Mouse (Mus musculus): Measurements from ENCODE around the gene Myo16.

The Myo16 gene

DNA sequence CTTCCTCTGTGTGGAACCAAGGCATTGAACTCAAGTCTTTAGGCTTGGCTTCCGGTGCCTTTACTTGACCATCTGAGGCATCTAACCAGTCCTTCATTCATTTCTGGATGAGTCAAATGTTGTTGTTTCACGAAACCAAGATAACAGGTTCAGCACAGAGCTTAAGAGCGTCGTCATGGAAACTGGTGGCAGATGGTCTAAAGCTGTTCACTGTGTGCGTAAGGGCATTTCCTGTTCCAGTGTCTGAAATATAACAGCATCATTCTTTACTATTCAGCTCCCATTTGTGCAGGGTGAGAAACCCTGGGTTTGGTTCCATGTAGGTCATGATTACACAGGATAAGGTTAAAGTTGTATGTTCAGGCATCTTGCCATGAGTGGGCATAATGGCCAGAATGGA is 372.9 kb downstream of the Myo16 start:
- in situ Hi-C loops (cut with MboI; ENCODE audit: low sequenced_read_pairs): no loop called here

DNA sequence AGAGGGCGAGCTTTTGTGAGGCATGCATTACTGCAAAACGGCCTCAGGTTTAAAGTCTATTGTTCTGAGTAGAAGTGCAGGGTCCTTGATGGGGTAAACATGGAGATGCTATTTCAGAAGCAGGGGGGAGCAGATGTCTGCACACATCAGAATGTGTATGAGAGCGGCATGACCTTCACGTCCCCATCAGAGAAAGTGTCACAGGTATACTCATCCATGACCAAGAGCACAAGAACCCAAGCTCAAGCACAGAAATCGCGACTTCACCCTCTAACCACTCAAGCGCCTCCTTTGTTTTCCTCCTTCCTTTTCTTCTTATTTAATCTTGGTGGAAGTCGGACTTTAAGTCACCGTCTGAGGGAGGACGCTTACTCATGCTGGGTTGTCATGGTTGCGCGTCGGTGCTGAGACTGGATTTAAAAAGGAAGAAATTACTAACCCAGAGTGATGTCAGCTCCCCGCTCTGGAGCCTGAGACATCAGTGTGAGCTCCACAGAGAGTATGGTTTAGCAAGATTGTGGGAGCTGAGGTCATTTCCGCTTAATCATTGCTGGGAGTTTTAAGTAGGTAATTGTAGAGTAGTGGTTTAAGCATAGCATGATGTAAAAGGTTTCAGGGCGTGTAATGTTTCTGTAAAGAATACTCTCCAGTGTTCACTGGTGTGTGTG is 381.0 kb downstream of the Myo16 start:
- in situ Hi-C loops (cut with MboI; ENCODE audit: low sequenced_read_pairs): no loop called here

DNA sequence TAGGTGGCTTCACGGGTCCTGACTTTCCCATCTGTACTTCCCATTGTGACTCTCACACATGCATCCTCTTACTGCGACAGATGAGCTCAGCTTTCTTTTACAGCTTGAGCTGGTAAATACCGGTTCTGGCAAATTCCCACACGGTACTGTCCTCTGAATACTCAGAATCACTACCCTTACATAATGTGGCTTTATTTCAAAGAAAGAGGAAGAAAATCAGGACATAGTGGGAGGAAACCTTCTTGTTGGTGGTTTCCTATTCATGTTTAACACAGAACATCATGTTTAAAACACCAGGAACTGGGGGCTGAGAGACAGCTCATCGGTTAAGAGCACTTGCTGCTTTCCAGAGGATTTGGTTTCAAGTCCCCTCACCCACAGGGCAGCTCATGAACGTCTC is 384.6 kb downstream of the Myo16 start:
- in situ Hi-C loops (cut with MboI; ENCODE audit: low sequenced_read_pairs): no loop called here

DNA sequence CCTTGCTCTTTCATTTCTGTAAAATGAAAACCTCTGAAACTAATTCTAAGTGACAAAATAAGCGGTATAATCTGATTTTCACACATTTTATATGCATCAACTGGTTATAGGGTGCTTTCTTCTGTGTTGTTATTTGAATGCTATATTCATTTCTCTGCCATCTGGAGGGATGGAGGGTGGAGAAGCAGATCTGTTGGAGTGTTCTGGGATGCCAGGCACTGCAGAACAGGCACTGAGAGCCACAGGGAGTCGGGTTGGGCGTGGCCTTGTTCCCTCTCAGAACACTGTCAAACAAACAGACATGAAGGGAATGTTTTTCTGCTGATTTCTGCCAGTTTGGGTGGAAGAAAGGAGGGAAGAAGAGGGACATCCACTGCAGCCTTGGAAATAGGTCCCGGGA is 386.0 kb downstream of the Myo16 start:
- in situ Hi-C loops (cut with MboI; ENCODE audit: low sequenced_read_pairs): no loop called here

DNA sequence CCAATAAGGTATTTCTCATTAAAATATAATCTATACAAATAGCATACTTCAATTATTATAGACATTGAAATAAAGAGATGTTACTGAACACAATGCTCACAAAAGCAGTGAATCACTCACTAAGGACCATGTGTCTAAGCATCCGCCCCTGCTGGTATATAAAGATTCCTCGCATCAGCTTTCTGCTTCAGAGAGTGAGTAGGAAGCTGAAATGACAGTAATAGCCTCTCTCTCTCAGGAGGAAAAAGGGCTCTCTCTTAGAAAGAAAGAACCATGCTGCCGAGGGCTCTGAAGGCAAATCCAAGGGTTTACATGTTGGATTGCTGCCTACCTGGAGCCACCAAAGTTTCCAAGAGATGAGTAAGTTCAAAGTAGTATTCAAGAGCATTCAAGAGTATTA is 392.2 kb downstream of the Myo16 start:
- in situ Hi-C loops (cut with MboI; ENCODE audit: low sequenced_read_pairs): no loop called here

DNA sequence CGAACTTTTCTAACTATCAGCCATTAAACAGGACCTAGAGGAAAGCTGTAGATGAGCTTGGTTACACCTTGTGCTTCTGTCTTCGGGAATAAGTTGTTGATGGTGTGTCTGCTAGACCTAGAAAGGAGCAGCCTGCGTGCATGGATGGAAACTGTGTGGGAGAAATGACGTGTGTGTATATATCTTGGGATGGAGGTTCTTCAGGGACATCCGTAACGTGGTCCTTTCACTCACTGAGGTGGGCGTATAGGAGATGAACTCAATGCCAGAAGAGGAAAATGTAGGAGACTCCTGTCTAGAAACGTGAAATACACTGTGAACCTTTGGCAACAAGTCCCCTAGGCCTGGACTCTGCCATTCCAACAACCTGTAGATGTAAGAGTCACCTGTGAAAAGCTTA is 392.8 kb downstream of the Myo16 start:
- in situ Hi-C loops (cut with MboI; ENCODE audit: low sequenced_read_pairs): no loop called here

DNA sequence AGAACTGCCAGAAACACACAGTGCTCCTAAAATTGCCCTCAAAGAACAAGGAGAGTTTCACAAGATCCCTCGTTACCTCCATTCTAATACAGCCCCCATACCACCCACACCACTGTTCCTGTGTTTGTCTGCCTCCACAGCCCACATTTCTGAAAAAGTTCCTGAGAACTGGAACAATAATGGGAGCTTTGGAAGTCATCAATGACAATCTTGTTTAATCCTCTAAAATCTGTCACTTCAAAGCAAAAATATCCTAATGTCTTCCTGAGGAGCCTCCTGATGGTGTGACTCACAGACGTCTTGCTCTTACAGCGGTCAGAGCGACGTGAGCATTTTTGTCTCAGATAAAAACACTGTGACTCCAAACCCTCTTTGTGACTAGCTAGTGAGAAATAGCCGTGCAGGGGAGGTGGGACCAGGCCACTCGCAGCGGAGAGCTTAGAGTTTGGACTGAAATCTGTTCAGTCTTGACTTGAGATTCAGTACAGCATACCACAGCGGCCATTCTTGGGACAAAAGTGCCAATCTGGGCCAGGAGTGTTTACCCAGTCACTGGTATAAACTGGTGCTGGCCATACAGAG is 394.4 kb downstream of the Myo16 start:
- in situ Hi-C loops (cut with MboI; ENCODE audit: low sequenced_read_pairs): no loop called here

DNA sequence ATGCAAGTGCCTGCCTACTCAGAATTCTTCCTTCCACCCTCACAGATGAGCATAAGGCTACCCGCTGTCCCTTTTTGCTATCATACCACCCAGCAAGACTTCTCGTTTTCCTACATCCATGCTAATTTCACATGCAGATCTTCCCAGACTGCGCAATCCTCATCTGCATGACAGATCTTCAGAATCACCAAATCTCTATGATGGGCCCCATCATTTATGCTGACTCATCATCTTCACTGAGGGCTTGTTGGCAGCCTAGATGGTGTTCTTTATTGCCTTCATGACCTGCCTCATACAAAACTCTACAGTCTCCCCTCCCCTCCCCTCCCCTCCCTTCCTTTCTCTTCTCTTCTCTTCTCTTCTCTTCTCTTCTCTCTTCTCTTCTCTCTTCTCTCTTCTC is 395.7 kb downstream of the Myo16 start:
- in situ Hi-C loops (cut with MboI; ENCODE audit: low sequenced_read_pairs): no loop called here

DNA sequence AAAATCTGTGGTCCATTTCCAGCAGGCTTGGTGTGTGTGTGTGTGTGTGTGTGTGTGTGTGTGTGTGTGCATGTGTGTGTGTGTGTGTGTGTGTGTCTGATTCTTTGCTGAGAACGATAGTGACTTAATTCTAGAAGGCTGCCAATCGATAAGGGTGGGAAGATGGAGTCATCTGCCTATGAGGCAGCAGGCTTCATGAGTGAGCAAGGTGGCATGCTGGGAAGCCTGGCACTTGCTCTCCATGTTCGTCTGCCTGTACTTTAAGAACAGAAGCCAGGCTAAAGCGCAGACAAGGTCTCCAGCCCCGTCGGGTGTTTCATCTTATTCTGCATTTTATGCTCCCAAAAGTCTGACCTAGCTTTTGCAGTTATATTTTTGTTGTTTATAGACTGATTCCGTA is 404.2 kb downstream of the Myo16 start:
- in situ Hi-C loops (cut with MboI; ENCODE audit: low sequenced_read_pairs): no loop called here

DNA sequence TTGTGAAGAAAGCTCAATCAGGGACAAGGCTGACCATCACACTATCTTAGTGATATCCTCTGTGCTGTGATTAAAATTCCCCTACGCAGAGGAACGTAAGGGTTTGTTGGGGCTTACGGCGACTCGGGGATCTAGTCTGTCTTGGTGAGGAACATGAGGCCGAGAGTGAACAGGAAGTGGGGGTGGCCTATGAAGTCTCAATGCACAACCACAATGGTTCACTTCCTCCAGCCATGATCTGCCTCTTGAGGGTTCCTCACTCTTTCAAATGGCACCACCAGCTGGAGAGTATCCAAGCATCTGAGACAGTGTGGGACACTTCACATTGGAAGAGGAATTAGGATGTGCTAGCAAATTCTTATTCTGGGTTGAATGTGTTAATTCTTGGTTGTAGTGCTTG is 405.8 kb downstream of the Myo16 start:
- in situ Hi-C loops (cut with MboI; ENCODE audit: low sequenced_read_pairs): no loop called here

DNA sequence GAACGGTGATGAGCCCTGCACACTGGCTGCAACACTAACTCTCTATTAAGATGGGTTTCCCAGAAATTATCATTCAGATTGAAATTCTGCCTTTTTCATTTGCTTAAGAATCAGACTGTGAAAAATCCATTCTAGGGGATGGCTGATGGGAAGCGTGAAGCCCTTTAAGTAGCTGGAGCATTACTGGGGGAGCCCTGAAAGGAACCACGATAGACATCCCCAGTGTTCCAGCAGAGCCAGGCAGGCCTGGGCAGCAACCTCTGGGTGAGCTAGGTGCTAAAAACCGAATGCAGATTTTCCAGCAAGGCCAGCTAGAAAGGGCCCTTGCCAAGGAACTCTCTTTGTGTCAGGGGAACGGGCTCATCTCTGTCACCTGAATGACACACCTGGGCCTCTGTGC is 407.9 kb downstream of the Myo16 start:
- in situ Hi-C loops (cut with MboI; ENCODE audit: low sequenced_read_pairs): no loop called here

DNA sequence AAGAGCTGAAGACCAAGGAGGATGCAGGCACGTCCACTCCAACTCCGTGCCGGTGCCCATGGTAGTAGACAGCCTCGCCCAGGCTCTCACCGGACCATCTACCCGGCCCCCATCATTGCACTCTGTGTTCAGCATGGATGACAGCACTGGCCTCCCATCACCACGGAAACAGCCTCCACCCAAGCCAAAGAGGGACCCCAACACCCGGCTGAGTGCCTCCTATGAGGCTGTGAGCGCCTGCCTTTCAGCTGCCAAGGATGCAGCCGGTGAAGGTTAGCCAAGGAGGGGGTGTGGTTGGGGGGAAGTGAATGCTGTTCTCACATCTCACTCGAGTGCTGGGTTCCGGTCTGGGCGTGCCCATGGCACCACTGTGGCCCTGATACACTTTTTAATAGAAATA is 408.3 kb downstream of the Myo16 start:
- in situ Hi-C loops (cut with MboI; ENCODE audit: low sequenced_read_pairs): no loop called here

DNA sequence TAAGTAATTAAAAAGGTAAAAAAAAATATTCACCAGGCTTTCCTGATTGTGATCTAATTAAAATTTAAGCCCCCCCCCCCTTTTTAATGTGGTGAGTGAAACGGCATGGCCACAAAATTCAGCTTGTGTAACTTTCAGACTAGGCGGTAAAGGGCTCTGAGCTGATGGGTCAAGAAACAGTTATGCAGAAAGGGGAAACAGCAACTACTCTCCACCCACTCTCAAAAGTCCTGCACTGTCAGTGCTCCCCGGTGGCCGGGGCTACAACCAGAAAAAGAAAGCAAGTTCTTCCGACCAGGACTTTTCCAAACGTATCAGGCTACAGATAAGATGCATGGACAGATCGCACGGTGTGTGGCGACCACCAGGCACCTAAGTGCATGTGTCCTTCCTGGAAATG is 408.9 kb downstream of the Myo16 start:
- in situ Hi-C loops (cut with MboI; ENCODE audit: low sequenced_read_pairs): no loop called here

DNA sequence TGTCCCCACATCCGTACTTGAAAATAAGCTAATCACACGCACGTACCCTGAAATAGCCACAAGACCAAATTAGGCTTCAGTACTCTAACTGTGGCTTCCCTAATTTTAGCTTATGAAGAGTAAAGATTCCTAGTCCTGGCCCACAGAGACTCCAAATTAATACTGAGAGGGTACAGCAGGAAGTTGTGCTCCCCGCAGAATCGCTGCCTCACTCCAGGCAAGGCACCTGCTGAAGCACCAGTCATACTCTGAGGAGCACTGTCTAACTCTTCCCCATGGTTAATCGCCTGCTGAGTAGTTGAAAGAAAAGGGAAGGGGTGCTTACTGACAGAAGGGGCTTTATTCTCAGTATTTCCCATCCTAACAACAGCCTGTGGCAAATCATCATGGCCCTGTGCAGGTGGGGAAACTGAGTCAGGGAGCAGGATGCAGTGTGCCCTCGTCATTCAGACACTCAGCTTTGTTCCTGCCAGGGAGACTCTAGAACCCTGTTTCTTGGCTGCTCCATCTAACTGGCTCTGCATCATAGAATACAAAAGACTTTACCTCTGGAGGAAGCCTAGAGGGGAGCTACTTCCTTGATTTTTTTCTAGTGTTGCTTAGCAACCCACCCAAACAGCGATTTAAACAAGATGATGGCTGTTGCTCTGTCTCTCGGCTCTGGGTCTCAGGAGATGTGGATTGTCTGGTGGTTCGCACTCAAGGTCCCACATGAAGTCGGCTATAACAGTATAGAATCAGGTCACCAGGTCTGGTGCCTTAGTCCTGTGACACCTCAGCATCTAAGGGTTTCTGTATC is 411.7 kb downstream of the Myo16 start:
- in situ Hi-C loops (cut with MboI; ENCODE audit: low sequenced_read_pairs): no loop called here

DNA sequence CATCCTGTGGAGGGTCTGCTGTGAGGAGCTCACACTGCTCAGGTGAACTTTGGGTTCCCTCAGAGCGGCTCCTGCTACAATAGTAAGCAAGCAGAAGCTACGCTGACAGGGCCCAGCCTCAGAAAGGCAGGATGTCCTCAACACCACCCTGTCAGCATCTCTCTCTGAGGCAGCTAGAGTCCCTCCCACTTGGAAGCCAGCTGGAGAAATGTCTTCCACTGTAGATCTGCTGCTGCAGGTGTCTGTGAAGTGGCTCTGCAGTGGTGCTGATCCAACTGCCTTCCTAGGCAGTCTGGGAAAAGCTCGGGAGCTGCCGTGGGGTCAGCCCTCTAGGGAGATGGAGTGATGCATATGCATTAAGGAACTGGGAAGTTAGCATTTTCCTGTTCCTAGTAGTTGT is 414.7 kb downstream of the Myo16 start:
- in situ Hi-C loops (cut with MboI; ENCODE audit: low sequenced_read_pairs): no loop called here

DNA sequence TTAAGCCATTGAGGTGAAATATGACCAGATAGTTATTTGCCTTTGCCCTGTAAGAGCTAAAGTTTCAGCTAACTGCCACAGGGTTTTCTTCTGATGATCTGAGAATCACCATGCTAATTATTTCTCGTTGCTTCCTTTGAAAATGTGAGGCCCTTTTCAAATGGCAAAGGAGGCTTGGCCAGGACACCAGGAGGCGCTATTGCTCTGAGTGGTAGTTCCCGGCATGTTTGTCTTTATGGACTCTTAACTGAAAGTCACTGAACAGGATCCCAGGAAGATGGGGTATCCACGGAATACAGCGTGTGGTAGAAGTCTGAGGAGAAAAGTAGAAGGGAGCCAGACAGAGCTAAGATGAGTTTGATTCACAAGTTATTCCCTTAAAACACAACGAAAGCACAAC is 420.4 kb downstream of the Myo16 start:
- in situ Hi-C loops (cut with MboI; ENCODE audit: low sequenced_read_pairs): loop anchor here (10.0 kb wide), 1 partner anchor 591 kb away; no protein-coding TSS in a partner anchor

DNA sequence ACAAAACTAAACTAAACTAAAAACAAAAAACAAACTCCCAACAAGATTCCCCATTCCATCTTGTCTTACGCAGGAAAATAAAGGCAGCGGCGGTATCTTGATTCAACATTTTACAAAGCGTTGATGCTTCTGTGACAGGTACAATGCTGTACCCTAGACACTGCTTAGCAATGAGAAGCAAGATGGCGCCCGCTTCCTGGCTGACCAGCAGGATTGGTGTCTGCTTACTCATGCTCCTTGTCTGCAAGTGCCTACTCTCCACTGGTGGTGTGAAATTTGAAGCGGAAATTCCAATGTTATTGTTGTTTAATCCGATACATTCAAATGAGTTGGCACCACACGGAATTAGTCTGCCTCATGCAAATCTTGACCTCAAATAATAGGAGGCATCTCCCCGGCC is 421.5 kb downstream of the Myo16 start:
- in situ Hi-C loops (cut with MboI; ENCODE audit: low sequenced_read_pairs): loop anchor here (10.0 kb wide), 1 partner anchor 590 kb away; no protein-coding TSS in a partner anchor

DNA sequence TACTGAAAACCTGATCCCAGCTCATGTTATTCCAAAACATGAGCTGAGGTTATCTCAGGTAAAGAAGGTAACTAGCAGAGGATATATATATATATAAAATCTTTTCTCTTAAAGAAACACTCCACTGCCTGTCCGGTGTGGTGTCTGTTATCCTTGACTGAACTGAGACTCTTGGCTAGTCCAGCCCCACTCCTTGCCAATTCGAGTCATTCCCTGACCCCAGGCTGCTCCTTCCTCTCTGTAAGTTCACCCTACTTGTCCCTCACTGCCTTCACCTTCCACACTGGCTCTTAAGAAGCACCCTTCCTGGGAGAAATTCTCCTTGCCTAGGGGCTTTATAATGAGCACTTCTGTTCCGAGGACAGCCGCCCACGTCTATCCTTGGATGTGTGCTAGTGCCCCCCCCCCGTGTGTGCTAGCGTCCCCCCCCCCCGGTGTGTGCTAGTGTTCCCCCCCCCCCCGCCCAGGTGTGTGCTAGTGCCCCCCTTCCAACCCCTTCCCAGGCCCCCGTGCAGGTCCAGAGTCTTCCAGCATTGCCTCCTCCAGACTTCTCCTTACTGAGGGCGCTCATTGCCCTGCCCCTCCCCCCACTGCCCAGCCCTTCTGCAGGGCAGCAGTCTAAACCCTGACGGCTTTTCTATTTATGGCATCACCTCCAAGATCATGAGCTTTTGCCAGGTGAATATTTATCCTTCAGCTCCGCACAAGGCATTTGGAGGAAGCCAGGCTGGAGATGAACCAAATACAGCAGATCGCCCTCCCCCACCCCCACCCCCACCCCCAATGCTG is 433.4 kb downstream of the Myo16 start:
- in situ Hi-C loops (cut with MboI; ENCODE audit: low sequenced_read_pairs): no loop called here

DNA sequence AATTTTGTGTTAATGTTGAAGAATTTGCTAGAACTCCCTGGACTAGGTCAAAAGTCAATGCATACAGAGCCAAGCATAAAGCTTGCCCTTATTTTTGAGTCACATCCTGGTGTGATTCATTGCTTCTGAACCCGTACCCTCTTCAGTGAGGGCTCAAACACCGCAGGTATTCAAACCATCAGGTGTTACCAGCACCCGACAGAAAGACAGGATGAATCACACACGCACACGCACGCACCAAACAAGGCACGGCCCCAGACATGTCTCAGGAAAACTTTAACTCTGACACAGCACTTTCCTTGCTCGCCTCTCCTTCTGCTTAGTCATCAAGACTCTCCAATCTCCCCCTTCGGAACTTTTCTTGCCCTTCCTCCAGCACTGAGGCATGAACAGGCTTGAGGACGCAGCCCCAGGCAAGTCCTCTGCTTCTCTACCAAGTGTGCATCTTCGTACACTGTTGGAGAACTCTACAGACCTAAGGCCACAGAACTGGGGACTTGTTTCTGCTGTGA is 435.8 kb downstream of the Myo16 start:
- in situ Hi-C loops (cut with MboI; ENCODE audit: low sequenced_read_pairs): no loop called here

DNA sequence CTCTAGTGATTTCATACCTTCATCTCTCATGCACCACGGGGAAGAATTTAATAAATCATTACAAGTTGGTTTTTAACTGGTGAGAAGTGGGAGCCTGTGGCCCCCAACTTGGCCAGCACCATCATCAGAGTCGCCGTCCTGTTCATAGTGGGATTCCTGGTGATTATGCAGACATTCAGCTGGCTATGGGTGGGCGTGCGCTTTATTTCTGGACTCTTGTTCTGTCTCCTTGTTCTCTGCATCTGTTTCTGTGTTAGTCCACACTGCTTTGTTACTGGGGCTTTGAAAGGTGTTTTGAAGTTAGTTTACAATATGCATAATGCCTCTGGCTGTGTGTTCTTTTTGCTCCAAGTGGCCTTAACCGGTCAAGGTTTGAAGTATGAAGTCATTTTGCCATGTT is 439.2 kb downstream of the Myo16 start:
- in situ Hi-C loops (cut with MboI; ENCODE audit: low sequenced_read_pairs): no loop called here

DNA sequence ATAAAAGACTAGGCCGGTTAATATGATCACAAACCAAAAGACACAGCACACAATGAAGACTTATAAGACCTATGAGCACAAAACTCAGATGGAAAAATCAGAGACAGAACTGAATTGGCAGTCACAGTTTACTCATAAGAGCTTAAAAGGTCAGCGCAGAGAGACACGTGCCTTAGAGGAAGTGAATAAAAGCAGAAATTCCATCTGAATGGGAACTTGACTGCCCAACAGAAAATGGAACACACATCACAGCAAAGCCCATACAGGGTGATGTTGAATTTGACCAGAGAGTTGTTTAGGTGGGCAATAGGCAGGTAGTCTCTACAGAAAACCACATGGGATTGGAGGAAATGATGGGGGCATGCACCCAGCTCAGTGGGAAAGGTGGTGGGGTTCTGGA is 442.6 kb downstream of the Myo16 start:
- in situ Hi-C loops (cut with MboI; ENCODE audit: low sequenced_read_pairs): no loop called here
